Mouse (Mus musculus) MEL (cell line): ENCODE measurements around the gene B3gnt6.

ENCODE experiments used
- CTCF ChIP-seq, 3 experiments: IDR thresholded peaks in 2 of 3; conservative IDR thresholded peaks in 1 of 3; 2 replicates each; pipeline ENCODE4 v1.5.1; 2011 to 2012; ENCODE audit warnings: low read length in 3 of 3, low read depth in 2 of 3, mild to moderate bottlenecking in 2 of 3, improper control_type of control experiment in 1 of 3, inconsistent platforms in 1 of 3, mixed read lengths in 1 of 3, moderate library complexity in 1 of 3; ENCODE audit not compliant: control insufficient read depth in 1 of 3, insufficient read depth in 1 of 3, poor library complexity in 1 of 3, severe bottlenecking in 1 of 3
- POLR2A ChIP-seq, 2 experiments: IDR thresholded peaks; 2 replicates each; pipeline ENCODE4 v1.6.1; 2011 to 2012; ENCODE audit warnings: low read length in 2 of 2, mild to moderate bottlenecking in 2 of 2, control low read depth in 1 of 2, improper control_type of control experiment in 1 of 2, low read depth in 1 of 2, moderate library complexity in 1 of 2; ENCODE audit not compliant: control insufficient read depth in 1 of 2, insufficient read depth in 1 of 2, poor library complexity in 1 of 2

DNA sequence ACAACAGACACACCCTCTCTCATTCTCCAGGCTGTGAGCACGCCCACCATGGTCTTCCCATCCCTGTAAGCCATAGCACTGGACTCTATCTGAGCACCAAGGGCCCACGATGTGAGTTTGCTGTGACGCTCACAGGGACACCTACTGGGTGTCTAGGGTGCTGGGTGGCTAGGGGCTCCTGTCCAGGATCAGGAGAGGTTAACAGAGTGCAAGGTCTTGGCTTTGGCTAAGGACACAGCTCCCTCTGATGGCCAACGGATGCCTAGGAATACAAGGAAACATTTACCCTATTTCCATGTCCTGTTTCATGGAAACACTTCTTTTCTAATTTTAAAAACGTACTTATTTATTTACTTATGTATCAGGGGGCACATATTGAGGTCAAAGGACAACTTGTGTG lies 48.8 kb downstream of the B3gnt6 start:
- TF ChIP-seq CTCF (IDR thresholded peaks at IDR 0.05 in 2 of 3, conservative IDR thresholded peaks at IDR 0.05 in 1 of 3; ENCODE audit: control insufficient read depth in 1 of 3, insufficient read depth in 1 of 3, low read depth in 2 of 3, low read length in 3 of 3, poor library complexity in 1 of 3, severe bottlenecking in 1 of 3) (peak in 2 of 3 experiments; percentile 15 to 18; a peak in 2 of 6 replicates), POLR2A (IDR thresholded peaks at IDR 0.05; ENCODE audit: control insufficient read depth in 1 of 2, insufficient read depth in 1 of 2, low read depth in 1 of 2, low read length in 2 of 2, poor library complexity in 1 of 2) (no peak)
